Mouse (Mus musculus): Measurements from ENCODE around the gene Mon2.

GRCm38 (mm10) chr10:122963463-122964240 is 112.7 kb downstream of the Mon2 start:
- TF ChIP-seq ZNF384 (IDR thresholded peaks at IDR 0.05; ENCODE audit: low read depth, low read length) (no peak), ZC3H11A (IDR thresholded peaks at IDR 0.05; ENCODE audit: borderline replicate concordance, low read depth, low read length) (no peak), HCFC1 (IDR thresholded peaks at IDR 0.05; ENCODE audit: borderline replicate concordance, insufficient read depth, low read length) (no peak), MAFK (IDR thresholded peaks at IDR 0.05; ENCODE audit: insufficient read depth, low read depth, low read length) (no peak), CHD2 (IDR thresholded peaks at IDR 0.05; ENCODE audit: low read depth, low read length) (no peak)

Measured in ES-E14 (cell line).